Mouse (Mus musculus): ENCODE measurements around the gene Ttc28. TPM values are rescaled to one million over a fixed set of nuclear protein-coding genes. Genes with fewer than 3 reads are reported as not detected.

Gene Ttc28
- polyA plus RNA-seq, 1 experiment from 2014 or later: 5.4 TPM

DNA sequence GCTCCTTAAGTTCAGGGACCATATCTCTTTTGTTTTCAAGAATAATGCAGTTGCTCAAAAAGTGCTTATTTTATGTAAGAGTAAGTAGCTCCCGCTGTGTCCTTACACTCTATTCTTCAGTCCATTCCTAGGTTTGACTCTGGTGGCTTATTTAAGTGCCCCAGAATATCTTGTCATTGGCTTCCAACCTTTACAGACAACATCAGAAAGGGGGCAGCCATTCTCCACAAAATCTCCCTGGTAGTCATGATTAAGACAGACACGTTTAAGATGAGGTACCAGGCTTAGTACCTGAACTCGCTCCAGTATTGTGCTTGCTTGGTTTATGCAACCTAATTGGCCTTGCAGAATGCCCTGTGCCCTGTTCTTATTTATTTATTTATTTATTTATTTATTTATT lies 102.8 kb downstream of the Ttc28 start:
- WGBS: 77% methylated on average over 3 of the region's 3 CpGs
- Histone ChIP-seq H3K36me3 (ENCODE audit: insufficient read depth, low read length) (no peaks in the 10 kb centered on the region), H3K27me3 (replicated peaks; ENCODE audit: insufficient read depth, low read length) (no peaks in the 10 kb centered on the region), H3K4me3 (ENCODE audit: low read depth, low read length) (no peak overlapping the region), H3K4me1 (ENCODE audit: insufficient read depth, low read depth, low read length) (no peaks in the 10 kb centered on the region; the same call in 1 of the 2 replicates), H3K27ac (ENCODE audit: low read length) (no peak overlapping the region), H3K9ac (replicated peaks; ENCODE audit: low read depth) (no peak overlapping the region), H3K9me3 (ENCODE audit: low read length) (no peaks in the 10 kb centered on the region), H3K4me2 (replicated peaks; ENCODE audit: low read depth, low read length) (no peak overlapping the region)
- DNase-seq (ENCODE audit: low spot score) (no peak), ATAC-seq (no peak)
- no peak for TF ChIP-seq EP300 (IDR thresholded peaks at IDR 0.05)
- TF ChIP-seq CTCF (IDR thresholded peaks at IDR 0.05): peak; percentile 42

DNA sequence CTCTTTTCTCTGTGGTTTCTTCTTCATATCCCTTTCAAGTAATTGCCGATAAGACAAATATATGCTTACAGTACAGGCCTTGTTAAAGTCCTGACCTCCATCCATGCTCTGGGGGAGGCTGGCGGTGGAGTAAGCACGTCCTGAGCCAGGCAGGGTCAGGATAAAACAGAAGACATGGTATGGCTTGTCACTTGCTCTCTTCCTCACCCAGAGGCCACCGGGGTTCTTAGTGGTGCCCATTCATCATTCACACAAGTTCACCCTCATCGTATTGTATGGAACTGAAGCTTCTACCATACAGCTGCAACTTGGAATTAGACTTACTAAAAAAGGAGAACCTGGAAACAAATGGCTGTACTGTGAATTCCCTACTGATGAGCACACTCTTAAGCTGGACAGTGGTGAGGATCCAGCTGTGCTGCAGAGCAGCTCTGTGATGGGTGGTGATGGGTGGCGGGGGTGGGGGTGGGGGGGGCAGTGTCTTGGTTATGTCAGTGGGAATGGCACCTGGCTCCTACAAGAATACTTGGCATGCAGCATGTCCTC lies 104.6 kb downstream of the Ttc28 start:
- no peak for ATAC-seq
- H3K4me2 ChIP-seq (replicated peaks; ENCODE audit: low read depth, low read length): no peak overlapping the region
- H3K4me3 ChIP-seq (ENCODE audit: low read depth, low read length): no peak overlapping the region
- no peaks in the 10 kb centered on the region for H3K27me3 ChIP-seq (replicated peaks; ENCODE audit: insufficient read depth, low read length)
- no peak overlapping the region for H3K27ac ChIP-seq (ENCODE audit: low read length)
- TF ChIP-seq CTCF (IDR thresholded peaks at IDR 0.05): no peak
- TF ChIP-seq EP300 (IDR thresholded peaks at IDR 0.05): no peak
- WGBS: 69% methylated on average over 6 of the region's 6 CpGs
- no peaks in the 10 kb centered on the region; the same call in 1 of the 2 replicates for H3K4me1 ChIP-seq (ENCODE audit: insufficient read depth, low read depth, low read length)
- no peaks in the 10 kb centered on the region for H3K36me3 ChIP-seq (ENCODE audit: insufficient read depth, low read length)
- no peak for DNase-seq (ENCODE audit: low spot score)
- no peak overlapping the region for H3K9ac ChIP-seq (replicated peaks; ENCODE audit: low read depth)
- no peaks in the 10 kb centered on the region for H3K9me3 ChIP-seq (ENCODE audit: low read length)

DNA sequence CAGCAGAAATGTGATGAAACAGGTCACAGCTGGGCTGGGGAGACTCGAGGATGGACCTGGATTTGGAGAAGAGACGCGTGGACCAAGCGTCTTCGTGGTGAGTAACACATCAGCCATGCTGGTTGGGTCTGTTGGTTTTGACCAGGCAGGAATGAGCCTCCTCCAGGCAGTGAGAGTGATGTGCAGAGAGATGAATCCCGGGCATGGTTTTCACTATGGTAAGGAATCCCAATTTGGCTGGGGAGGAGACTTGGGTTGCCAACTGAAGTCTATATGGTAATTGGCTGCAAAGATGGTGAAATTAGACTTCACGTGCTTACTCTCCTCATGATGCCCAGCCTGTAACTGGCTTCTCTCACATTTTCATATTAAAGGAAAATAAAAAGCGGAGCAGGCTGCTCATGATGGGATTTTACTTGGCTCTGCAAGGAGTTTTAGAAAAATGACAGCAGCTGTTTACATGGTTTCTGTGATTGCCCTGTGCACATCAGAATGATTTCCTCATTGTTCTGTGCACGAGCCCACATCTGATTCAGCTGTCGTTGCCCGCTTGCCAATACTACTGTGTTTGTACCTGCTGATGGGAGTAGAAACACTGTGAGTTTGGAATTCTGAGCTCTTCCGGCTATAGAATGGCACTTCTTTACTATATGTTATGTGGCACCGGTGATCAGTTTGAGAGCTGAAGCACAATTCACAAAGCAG lies 117.4 kb downstream of the Ttc28 start:
- no peak overlapping the region for H3K4me3 ChIP-seq (ENCODE audit: low read depth, low read length)
- DNase-seq (ENCODE audit: low spot score) (no peak), ATAC-seq (no peak)
- no peak for TF ChIP-seq CTCF (IDR thresholded peaks at IDR 0.05)
- no peak for TF ChIP-seq EP300 (IDR thresholded peaks at IDR 0.05)
- no peak overlapping the region for H3K9ac ChIP-seq (replicated peaks; ENCODE audit: low read depth)
- no peaks in the 10 kb centered on the region for H3K27me3 ChIP-seq (replicated peaks; ENCODE audit: insufficient read depth, low read length)
- no peaks in the 10 kb centered on the region for H3K36me3 ChIP-seq (ENCODE audit: insufficient read depth, low read length)
- 68% methylated on average over 13 of the region's 13 CpGs for WGBS
- no peak overlapping the region for H3K4me2 ChIP-seq (replicated peaks; ENCODE audit: low read depth, low read length)
- H3K4me1 ChIP-seq (ENCODE audit: insufficient read depth, low read depth, low read length): no peaks in the 10 kb centered on the region
- H3K9me3 ChIP-seq (ENCODE audit: low read length): no peaks in the 10 kb centered on the region
- no peak overlapping the region for H3K27ac ChIP-seq (ENCODE audit: low read length)

DNA sequence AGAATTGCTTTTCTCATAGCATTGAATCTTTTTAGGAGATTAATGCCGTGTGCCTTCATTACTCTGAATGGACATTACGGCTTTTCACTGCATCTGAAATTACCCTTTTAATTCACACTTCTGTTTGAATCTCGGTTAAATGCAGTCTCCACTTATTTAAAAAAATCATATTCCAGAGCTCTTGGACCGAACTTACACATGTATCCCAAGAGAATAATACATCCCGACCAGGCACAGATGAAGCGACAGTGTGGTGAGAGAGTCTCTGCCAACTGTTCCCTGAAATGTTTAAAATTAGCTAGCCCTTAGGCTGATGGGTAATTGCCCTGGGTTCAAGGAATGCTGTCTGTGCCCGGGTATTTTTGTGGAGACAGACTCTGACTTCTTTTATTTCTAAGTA lies 118.1 kb downstream of the Ttc28 start:
- Histone ChIP-seq H3K4me1 (ENCODE audit: insufficient read depth, low read depth, low read length) (no peaks in the 10 kb centered on the region), H3K27ac (ENCODE audit: low read length) (no peak overlapping the region), H3K27me3 (replicated peaks; ENCODE audit: insufficient read depth, low read length) (no peaks in the 10 kb centered on the region), H3K9ac (replicated peaks; ENCODE audit: low read depth) (no peak overlapping the region), H3K4me3 (ENCODE audit: low read depth, low read length) (no peak overlapping the region), H3K36me3 (ENCODE audit: insufficient read depth, low read length) (no peaks in the 10 kb centered on the region), H3K9me3 (ENCODE audit: low read length) (no peaks in the 10 kb centered on the region), H3K4me2 (replicated peaks; ENCODE audit: low read depth, low read length) (no peak overlapping the region)
- TF ChIP-seq EP300 (IDR thresholded peaks at IDR 0.05) (no peak), CTCF (IDR thresholded peaks at IDR 0.05) (no peak)
- DNase-seq (ENCODE audit: low spot score): no peak
- no peak for ATAC-seq
- 80% methylated on average over 7 of the region's 7 CpGs for WGBS

DNA sequence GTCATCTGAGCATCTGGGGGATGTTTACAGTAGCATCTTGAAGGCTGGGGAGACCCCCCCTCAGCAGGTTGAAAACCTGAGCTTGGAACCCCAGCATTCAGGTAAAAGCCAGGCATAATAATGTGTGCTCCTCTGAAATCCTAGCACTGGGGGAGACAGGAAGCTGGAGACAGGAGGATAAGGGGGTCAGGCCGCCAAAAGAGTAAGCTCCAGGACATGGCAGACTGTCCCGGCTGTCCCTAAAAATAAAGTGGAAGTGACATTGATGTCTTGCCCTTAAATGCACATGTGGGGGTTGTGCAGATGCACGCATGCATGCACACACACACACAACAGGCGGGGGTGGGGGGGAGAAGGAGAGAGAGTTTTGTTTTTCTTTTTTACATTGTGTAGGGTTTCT lies 118.7 kb downstream of the Ttc28 start:
- H3K36me3 ChIP-seq (ENCODE audit: insufficient read depth, low read length): no peaks in the 10 kb centered on the region
- no peaks in the 10 kb centered on the region for H3K27me3 ChIP-seq (replicated peaks; ENCODE audit: insufficient read depth, low read length)
- H3K4me1 ChIP-seq (ENCODE audit: insufficient read depth, low read depth, low read length): no peaks in the 10 kb centered on the region
- H3K4me2 ChIP-seq (replicated peaks; ENCODE audit: low read depth, low read length): no peak overlapping the region
- H3K4me3 ChIP-seq (ENCODE audit: low read depth, low read length): no peak overlapping the region
- no peak for DNase-seq (ENCODE audit: low spot score)
- 45% methylated on average over 4 of the region's 4 CpGs for WGBS
- H3K9ac ChIP-seq (replicated peaks; ENCODE audit: low read depth): no peak overlapping the region
- ATAC-seq: no peak
- no peaks in the 10 kb centered on the region for H3K9me3 ChIP-seq (ENCODE audit: low read length)
- no peak for TF ChIP-seq CTCF (IDR thresholded peaks at IDR 0.05)
- TF ChIP-seq EP300 (IDR thresholded peaks at IDR 0.05): no peak
- H3K27ac ChIP-seq (ENCODE audit: low read length): no peak overlapping the region

DNA sequence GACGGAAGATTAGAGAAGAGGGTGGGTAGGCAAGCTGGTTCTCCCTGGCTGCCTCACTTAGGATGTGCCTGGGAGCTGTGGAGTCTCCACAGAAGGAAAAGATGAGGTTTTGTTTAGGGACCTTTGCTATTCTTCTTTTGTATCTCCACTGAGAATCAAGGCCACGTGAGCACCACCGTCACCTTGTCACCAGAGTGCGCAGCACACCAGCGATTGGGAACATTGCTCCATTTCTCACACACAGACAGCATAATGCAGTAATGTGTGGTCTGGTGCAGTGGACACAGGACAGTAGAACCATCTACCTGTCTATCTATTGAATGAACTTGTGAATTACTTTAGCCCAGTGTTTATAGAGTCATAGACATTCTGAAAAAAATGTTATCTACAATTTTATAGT lies 121.3 kb downstream of the Ttc28 start:
- 75% methylated on average over 5 of the region's 5 CpGs for WGBS
- H3K27ac ChIP-seq (ENCODE audit: low read length): no peak overlapping the region
- no peaks in the 10 kb centered on the region for H3K27me3 ChIP-seq (replicated peaks; ENCODE audit: insufficient read depth, low read length)
- no peak overlapping the region for H3K4me2 ChIP-seq (replicated peaks; ENCODE audit: low read depth, low read length)
- ATAC-seq (no peak), DNase-seq (ENCODE audit: low spot score) (no peak)
- H3K36me3 ChIP-seq (ENCODE audit: insufficient read depth, low read length): no peaks in the 10 kb centered on the region
- no peaks in the 10 kb centered on the region for H3K4me1 ChIP-seq (ENCODE audit: insufficient read depth, low read depth, low read length)
- H3K4me3 ChIP-seq (ENCODE audit: low read depth, low read length): no peak overlapping the region
- TF ChIP-seq CTCF (IDR thresholded peaks at IDR 0.05): peak; percentile 43
- no peak for TF ChIP-seq EP300 (IDR thresholded peaks at IDR 0.05)
- H3K9ac ChIP-seq (replicated peaks; ENCODE audit: low read depth): no peak overlapping the region
- no peaks in the 10 kb centered on the region for H3K9me3 ChIP-seq (ENCODE audit: low read length)

All from lung, postnatal 0 days (tissue).